Mouse (Mus musculus): ENCODE measurements at regions not wholly inside any gene's neighbourhood (a gene's known extent, or its start where the extent isn't known, plus 50 kb on each side); places are given as distances from the start of the nearest gene placed in this dataset.

GRCm38 (mm10) chr9:51430426-51430825 lies 101.7 kb upstream of the 1810046K07Rik start:
- TF ChIP-seq CTCF (IDR thresholded peaks at IDR 0.05; ENCODE audit: low read depth): no peak
- TF ChIP-seq EP300 (optimal IDR thresholded peaks at IDR 0.05): no peak
- Histone ChIP-seq H3K9ac (ENCODE audit: low read length) (no peak overlapping the region), H3K9me3 (ENCODE audit: control insufficient read depth, low read length) (no peaks in the 10 kb centered on the region), H3K27me3 (ENCODE audit: control insufficient read depth, insufficient read depth, low read length) (no peaks in the 10 kb centered on the region), H3K4me1 (replicated peaks; ENCODE audit: control insufficient read depth, insufficient read depth) (no peaks in the 10 kb centered on the region), H3K36me3 (ENCODE audit: control insufficient read depth, insufficient read depth, low read length) (no peaks in the 10 kb centered on the region), H3K27ac (replicated peaks) (no peak overlapping the region), H3K4me3 (ENCODE audit: low read depth, low read length) (no peak overlapping the region), H3K4me2 (replicated peaks; ENCODE audit: low read depth) (no peak overlapping the region)
- no peak for ATAC-seq (ENCODE audit: low FRiP score, low TSS enrichment)
- WGBS: 50% methylated on average over 2 of the region's 2 CpGs
- no peak for DNase-seq (ENCODE audit: low spot score)

- TF ChIP-seq EP300 (optimal IDR thresholded peaks at IDR 0.05) (no peak), CTCF (IDR thresholded peaks at IDR 0.05; ENCODE audit: low read depth) (no peak)
- 44% methylated on average over 2 of the region's 2 CpGs for WGBS
- no peaks in the 10 kb centered on the region for H3K4me1 ChIP-seq (replicated peaks; ENCODE audit: control insufficient read depth, insufficient read depth)
- no peaks in the 10 kb centered on the region for H3K9me3 ChIP-seq (ENCODE audit: control insufficient read depth, low read length)
- no peak overlapping the region for H3K4me3 ChIP-seq (ENCODE audit: low read depth, low read length)
- no peak overlapping the region for H3K4me2 ChIP-seq (replicated peaks; ENCODE audit: low read depth)
- no peak overlapping the region for H3K9ac ChIP-seq (ENCODE audit: low read length)
- ATAC-seq (ENCODE audit: low FRiP score, low TSS enrichment) (no peak), DNase-seq (ENCODE audit: low spot score) (no peak)
- H3K36me3 ChIP-seq (ENCODE audit: control insufficient read depth, insufficient read depth, low read length): no peaks in the 10 kb centered on the region
- no peaks in the 10 kb centered on the region for H3K27me3 ChIP-seq (ENCODE audit: control insufficient read depth, insufficient read depth, low read length)
- no peak overlapping the region for H3K27ac ChIP-seq (replicated peaks)
Observed at GRCm38 (mm10) chr9:51437130-51437529, 108.4 kb upstream of the 1810046K07Rik start.

GRCm38 (mm10) chr9:51441773-51442381 lies 113.2 kb upstream of the 1810046K07Rik start:
- H3K36me3 ChIP-seq (ENCODE audit: control insufficient read depth, insufficient read depth, low read length): no peaks in the 10 kb centered on the region
- no peaks in the 10 kb centered on the region for H3K27me3 ChIP-seq (ENCODE audit: control insufficient read depth, insufficient read depth, low read length)
- ATAC-seq (ENCODE audit: low FRiP score, low TSS enrichment) (no peak), DNase-seq (ENCODE audit: low spot score) (no peak)
- TF ChIP-seq EP300 (optimal IDR thresholded peaks at IDR 0.05) (no peak), CTCF (IDR thresholded peaks at IDR 0.05; ENCODE audit: low read depth) (no peak)
- no peaks in the 10 kb centered on the region for H3K4me1 ChIP-seq (replicated peaks; ENCODE audit: control insufficient read depth, insufficient read depth)
- no peak overlapping the region for H3K27ac ChIP-seq (replicated peaks)
- no peaks in the 10 kb centered on the region for H3K9me3 ChIP-seq (ENCODE audit: control insufficient read depth, low read length)
- no peak overlapping the region for H3K4me3 ChIP-seq (ENCODE audit: low read depth, low read length)
- H3K9ac ChIP-seq (ENCODE audit: low read length): no peak overlapping the region
- WGBS: 27% methylated on average over 5 of the region's 5 CpGs
- no peak overlapping the region for H3K4me2 ChIP-seq (replicated peaks; ENCODE audit: low read depth)

GRCm38 (mm10) chr9:51455690-51456089 lies 127.0 kb upstream of the 1810046K07Rik start:
- no peak overlapping the region for H3K4me2 ChIP-seq (replicated peaks; ENCODE audit: low read depth)
- no peak for ATAC-seq (ENCODE audit: low FRiP score, low TSS enrichment)
- no peak for TF ChIP-seq CTCF (IDR thresholded peaks at IDR 0.05; ENCODE audit: low read depth)
- no peak for TF ChIP-seq EP300 (optimal IDR thresholded peaks at IDR 0.05)
- H3K9me3 ChIP-seq (ENCODE audit: control insufficient read depth, low read length): no peaks in the 10 kb centered on the region
- 58% methylated on average over 2 of the region's 2 CpGs for WGBS
- H3K27me3 ChIP-seq (ENCODE audit: control insufficient read depth, insufficient read depth, low read length): no peaks in the 10 kb centered on the region
- H3K9ac ChIP-seq (ENCODE audit: low read length): no peak overlapping the region
- H3K27ac ChIP-seq (replicated peaks): no peak overlapping the region
- H3K36me3 ChIP-seq (ENCODE audit: control insufficient read depth, insufficient read depth, low read length): no peaks in the 10 kb centered on the region
- no peak for DNase-seq (ENCODE audit: low spot score)
- no peak overlapping the region for H3K4me3 ChIP-seq (ENCODE audit: low read depth, low read length)
- no peaks in the 10 kb centered on the region for H3K4me1 ChIP-seq (replicated peaks; ENCODE audit: control insufficient read depth, insufficient read depth)

GRCm38 (mm10) chr9:51462463-51463024 lies 133.8 kb upstream of the 1810046K07Rik start:
- Histone ChIP-seq H3K27ac (replicated peaks) (no peak overlapping the region), H3K4me2 (replicated peaks; ENCODE audit: low read depth) (no peak overlapping the region), H3K4me1 (replicated peaks; ENCODE audit: control insufficient read depth, insufficient read depth) (no peaks in the 10 kb centered on the region), H3K27me3 (ENCODE audit: control insufficient read depth, insufficient read depth, low read length) (no peaks in the 10 kb centered on the region), H3K36me3 (ENCODE audit: control insufficient read depth, insufficient read depth, low read length) (no peaks in the 10 kb centered on the region), H3K9ac (ENCODE audit: low read length) (no peak overlapping the region), H3K9me3 (ENCODE audit: control insufficient read depth, low read length) (no peaks in the 10 kb centered on the region), H3K4me3 (ENCODE audit: low read depth, low read length) (no peak overlapping the region)
- DNase-seq (ENCODE audit: low spot score) (no peak), ATAC-seq (ENCODE audit: low FRiP score, low TSS enrichment) (no peak)
- TF ChIP-seq CTCF (IDR thresholded peaks at IDR 0.05; ENCODE audit: low read depth) (no peak), EP300 (optimal IDR thresholded peaks at IDR 0.05) (no peak)
- 66% methylated on average over 6 of the region's 6 CpGs for WGBS

- WGBS: 36% methylated on average over 1 of the region's 1 CpGs
- no peaks in the 10 kb centered on the region for H3K9me3 ChIP-seq (ENCODE audit: control insufficient read depth, low read length)
- no peak for ATAC-seq (ENCODE audit: low FRiP score, low TSS enrichment)
- H3K4me3 ChIP-seq (ENCODE audit: low read depth, low read length): no peak overlapping the region
- H3K27me3 ChIP-seq (ENCODE audit: control insufficient read depth, insufficient read depth, low read length): no peaks in the 10 kb centered on the region
- TF ChIP-seq EP300 (optimal IDR thresholded peaks at IDR 0.05) (no peak), CTCF (IDR thresholded peaks at IDR 0.05; ENCODE audit: low read depth) (no peak)
- H3K27ac ChIP-seq (replicated peaks): no peak overlapping the region
- no peak overlapping the region for H3K9ac ChIP-seq (ENCODE audit: low read length)
- H3K36me3 ChIP-seq (ENCODE audit: control insufficient read depth, insufficient read depth, low read length): no peaks in the 10 kb centered on the region
- DNase-seq (ENCODE audit: low spot score): no peak
- H3K4me1 ChIP-seq (replicated peaks; ENCODE audit: control insufficient read depth, insufficient read depth): no peaks in the 10 kb centered on the region
- H3K4me2 ChIP-seq (replicated peaks; ENCODE audit: low read depth): no peak overlapping the region
Observed at GRCm38 (mm10) chr9:51470031-51470430, 141.3 kb upstream of the 1810046K07Rik start.

All from stomach, postnatal 0 days (tissue).